Comparison of ENCODE assay signal across 21 mouse cellular contexts in genomic region chr3:64831134-64831533, GRCm38 (mm10). TPM values are rescaled to one million over a fixed set of nuclear protein-coding genes. Genes with fewer than 3 reads are reported as not detected.
"Had no signal": no experiment of that assay in that cellular context is flagged by ENCODE, and none has a peak within 500 bp of the region (broad histone marks: within the 10 kb centered on the region; RNA-seq: fewer than 3 reads in every experiment).

No protein-coding gene starts in this region.

- H3K36me3 ChIP-seq: limb, embryonic 10.5 days; liver, embryonic 15.5 days; midbrain, embryonic 10.5 days; stomach, embryonic 15.5 days had no signal

- H3K27ac ChIP-seq: left cerebral cortex, adult 2 months; limb, embryonic 10.5 days; liver, embryonic 15.5 days; stomach, embryonic 15.5 days had no signal

- H3K9ac ChIP-seq: liver, embryonic 15.5 days; stomach, embryonic 15.5 days had no signal

- H3K27me3 ChIP-seq: liver, embryonic 15.5 days; stomach, embryonic 15.5 days had no signal

- ATAC-seq: lung, postnatal 0 days; midbrain, embryonic 16.5 days had no signal

- DNase-seq: kidney, adult 8-10 months; kidney, postnatal 25 days; lung, adult 2 months; lung, postnatal 36 days; right cerebral cortex, postnatal 14 days; thymus, postnatal 36 days had no signal

- H3K4me3 ChIP-seq: left cerebral cortex, adult 2 months; limb, embryonic 10.5 days; liver, embryonic 15.5 days; midbrain, embryonic 10.5 days; stomach, embryonic 15.5 days had no signal

- H3K9me3 ChIP-seq: limb, embryonic 10.5 days; liver, embryonic 15.5 days; midbrain, embryonic 10.5 days; stomach, embryonic 15.5 days had no signal

- H3K4me2 ChIP-seq: liver, embryonic 11.5 days; liver, embryonic 15.5 days; stomach, embryonic 15.5 days had no signal

- H3K4me1 ChIP-seq: limb, embryonic 10.5 days; liver, embryonic 15.5 days; stomach, embryonic 15.5 days had no signal

RNA-seq across cellular contexts. Expression of gene Vmn2r7, which starts 13.4 kb away (rescaled TPM):
- total RNA-seq: layer of hippocampus, postnatal 25 days; left cerebral cortex, postnatal 14 days; megakaryocyte progenitor cell, adult 5-6 weeks had no signal
- polyA plus RNA-seq: kidney, embryonic 16.5 days; limb, embryonic 10.5 days; limb, embryonic 14.5 days; liver, embryonic 11.5 days; liver, embryonic 15.5 days; lung, adult 2 months; lung, postnatal 0 days; midbrain, embryonic 10.5 days; midbrain, embryonic 16.5 days; spleen, adult 2 months; stomach, embryonic 15.5 days; thymus, postnatal 0 days had no signal
